In the genomic region with DNA sequence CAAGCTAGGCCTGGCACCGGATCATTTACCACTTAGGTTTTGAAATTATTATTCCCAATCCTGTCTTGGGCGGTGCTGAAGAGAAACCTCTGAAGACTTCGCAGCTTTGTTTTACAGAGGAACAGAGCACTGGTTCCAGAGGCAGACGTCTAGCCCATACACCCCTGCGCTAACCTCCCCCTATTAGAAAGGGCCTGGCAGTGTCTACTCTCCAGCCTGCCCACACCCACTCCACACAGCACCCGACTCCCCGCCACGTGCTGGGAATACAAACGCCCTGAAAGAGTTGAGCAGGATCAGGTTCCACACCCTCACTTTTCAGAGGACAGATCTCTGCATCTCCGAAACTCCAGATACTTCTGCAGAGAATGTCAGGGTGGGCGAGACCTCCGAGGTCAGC, we compare ENCODE assay signal across 18 mouse cellular contexts.
DNase-seq lines count a peak whose midpoint lies in the region; ATAC-seq and TF ChIP-seq lines count a peak whose summit lies in the region.
"Had no signal": no experiment of that assay in that cellular context is flagged by ENCODE, and none has a peak within 500 bp of the region (broad histone marks: within the 10 kb centered on the region; RNA-seq: fewer than 3 reads in every experiment).

No protein-coding gene starts in this region.

- no peak overlapping the region for H3K27ac ChIP-seq in heart, embryonic 11.5 days (ENCODE audit: low read depth, low read length)
- peak overlapping the region; percentile 33; the same call in 1 of the 2 replicates for H3K27ac ChIP-seq in midbrain, embryonic 10.5 days (replicated peaks)
- H3K27ac ChIP-seq in midbrain, postnatal 0 days (ENCODE audit: low read depth, low read length): no peak overlapping the region
- no peak overlapping the region for H3K27ac ChIP-seq in embryonic facial prominence, embryonic 13.5 days
- H3K27ac ChIP-seq in stomach, postnatal 0 days (replicated peaks): no peak overlapping the region
- H3K27ac ChIP-seq: embryonic facial prominence, embryonic 15.5 days; midbrain, embryonic 12.5 days had no signal

- no peaks in the 10 kb centered on the region for H3K36me3 ChIP-seq in heart, embryonic 11.5 days (ENCODE audit: control insufficient read depth, insufficient read depth, low read length)
- no peaks in the 10 kb centered on the region for H3K36me3 ChIP-seq in midbrain, embryonic 10.5 days
- H3K36me3 ChIP-seq in midbrain, postnatal 0 days (ENCODE audit: insufficient read depth, low read length): no peaks in the 10 kb centered on the region
- peaks cover 7% of the 10 kb centered on the region for H3K36me3 ChIP-seq in embryonic facial prominence, embryonic 13.5 days
- no peaks in the 10 kb centered on the region for H3K36me3 ChIP-seq in stomach, postnatal 0 days (ENCODE audit: control insufficient read depth, insufficient read depth, low read length)
- H3K36me3 ChIP-seq: midbrain, embryonic 12.5 days had no signal

- no peaks in the 10 kb centered on the region for H3K27me3 ChIP-seq in heart, embryonic 11.5 days (ENCODE audit: control insufficient read depth, insufficient read depth, low read length)
- H3K27me3 ChIP-seq in midbrain, embryonic 10.5 days (ENCODE audit: low read depth, poor library complexity, severe bottlenecking): no peaks in the 10 kb centered on the region
- no peaks in the 10 kb centered on the region for H3K27me3 ChIP-seq in midbrain, postnatal 0 days (ENCODE audit: insufficient read depth, low read length)
- H3K27me3 ChIP-seq in embryonic facial prominence, embryonic 13.5 days: no peaks in the 10 kb centered on the region
- no peaks in the 10 kb centered on the region for H3K27me3 ChIP-seq in stomach, postnatal 0 days (ENCODE audit: control insufficient read depth, insufficient read depth, low read length)
- H3K27me3 ChIP-seq: CH12.LX; embryonic facial prominence, embryonic 15.5 days; midbrain, embryonic 12.5 days had no signal

- no peak overlapping the region for H3K4me3 ChIP-seq in heart, embryonic 11.5 days (ENCODE audit: low read depth, low read length)
- no peak overlapping the region for H3K4me3 ChIP-seq in midbrain, embryonic 10.5 days
- H3K4me3 ChIP-seq in midbrain, postnatal 0 days (ENCODE audit: low read depth, low read length): no peak overlapping the region
- no peak overlapping the region for H3K4me3 ChIP-seq in embryonic facial prominence, embryonic 13.5 days
- H3K4me3 ChIP-seq in stomach, postnatal 0 days (ENCODE audit: low read depth, low read length): no peak overlapping the region
- H3K4me3 ChIP-seq: embryonic facial prominence, embryonic 15.5 days; midbrain, embryonic 12.5 days had no signal

- H3K4me2 ChIP-seq in heart, embryonic 11.5 days: no peak overlapping the region
- no peak overlapping the region for H3K4me2 ChIP-seq in midbrain, postnatal 0 days (ENCODE audit: low read depth, low read length, poor library complexity, severe bottlenecking)
- H3K4me2 ChIP-seq in embryonic facial prominence, embryonic 13.5 days: no peak overlapping the region
- no peak overlapping the region for H3K4me2 ChIP-seq in stomach, postnatal 0 days (replicated peaks; ENCODE audit: low read depth)
- H3K4me2 ChIP-seq: embryonic facial prominence, embryonic 15.5 days; midbrain, embryonic 12.5 days had no signal

- TF ChIP-seq CTCF in midbrain, postnatal 0 days (IDR thresholded peaks at IDR 0.05): no peak
- TF ChIP-seq CTCF in stomach, postnatal 0 days (IDR thresholded peaks at IDR 0.05; ENCODE audit: low read depth): no peak

- H3K4me1 ChIP-seq in heart, embryonic 11.5 days (ENCODE audit: control insufficient read depth, insufficient read depth, low read length): peaks cover 13% of the 10 kb centered on the region; the same call in 1 of the 2 replicates
- H3K4me1 ChIP-seq in midbrain, embryonic 10.5 days: peaks cover 24% of the 10 kb centered on the region
- no peaks in the 10 kb centered on the region for H3K4me1 ChIP-seq in midbrain, postnatal 0 days (ENCODE audit: insufficient read depth, low read length)
- H3K4me1 ChIP-seq in embryonic facial prominence, embryonic 13.5 days: peaks cover 36% of the 10 kb centered on the region
- no peaks in the 10 kb centered on the region for H3K4me1 ChIP-seq in stomach, postnatal 0 days (replicated peaks; ENCODE audit: control insufficient read depth, insufficient read depth)

- H3K9ac ChIP-seq in heart, embryonic 11.5 days (ENCODE audit: low read depth, low read length): no peak overlapping the region
- no peak overlapping the region for H3K9ac ChIP-seq in midbrain, postnatal 0 days (replicated peaks; ENCODE audit: low read length, poor library complexity, severe bottlenecking)
- no peak overlapping the region for H3K9ac ChIP-seq in embryonic facial prominence, embryonic 13.5 days
- H3K9ac ChIP-seq in stomach, postnatal 0 days (ENCODE audit: low read length): no peak overlapping the region
- H3K9ac ChIP-seq: embryonic facial prominence, embryonic 15.5 days; midbrain, embryonic 12.5 days had no signal

- no peaks in the 10 kb centered on the region for H3K9me3 ChIP-seq in heart, embryonic 11.5 days (replicated peaks; ENCODE audit: control insufficient read depth, low read length)
- no peaks in the 10 kb centered on the region for H3K9me3 ChIP-seq in midbrain, embryonic 10.5 days (replicated peaks)
- H3K9me3 ChIP-seq in midbrain, postnatal 0 days (ENCODE audit: low read length): no peaks in the 10 kb centered on the region
- H3K9me3 ChIP-seq in embryonic facial prominence, embryonic 13.5 days: peaks cover 7% of the 10 kb centered on the region
- H3K9me3 ChIP-seq in stomach, postnatal 0 days (ENCODE audit: control insufficient read depth, low read length): no peaks in the 10 kb centered on the region
- H3K9me3 ChIP-seq: embryonic facial prominence, embryonic 15.5 days; midbrain, embryonic 12.5 days had no signal

- intact Hi-C loops in heart, postnatal 14 days (cut with DNase I): no loop called here

- WGBS in heart, embryonic 11.5 days (ENCODE audit: insufficient replicate concordance): 75% methylated on average over 12 of the region's 12 CpGs
- 87% methylated on average over 12 of the region's 12 CpGs for WGBS in midbrain, embryonic 10.5 days
- 78% methylated on average over 12 of the region's 12 CpGs for WGBS in midbrain, postnatal 0 days
- WGBS in embryonic facial prominence, embryonic 13.5 days: 54% methylated on average over 12 of the region's 12 CpGs
- WGBS in stomach, postnatal 0 days: 55% methylated on average over 12 of the region's 12 CpGs

- DNase-seq in heart, postnatal 14 days: no peak
- DNase-seq in midbrain, embryonic 10.5 days (ENCODE audit: low spot score): no peak
- DNase-seq in midbrain, postnatal 0 days (ENCODE audit: low spot score): no peak
- DNase-seq in stomach, postnatal 0 days (ENCODE audit: low spot score): no peak
- no peak for DNase-seq in cerebellum, adult 8-10 months
- DNase-seq: adrenal gland, postnatal 14 days; cerebellum, adult 18-20 months; gastrocnemius, postnatal 36 days; heart, postnatal 36 days; kidney, postnatal 10 days; layer of hippocampus, adult 9-11 months; retina, postnatal 1 day; thymus, postnatal 14 days had no signal

- TF ChIP-seq EP300 in stomach, postnatal 0 days (optimal IDR thresholded peaks at IDR 0.05): no peak

- 0 out of 2 replicates have a peak, but pooled peaks have one; percentile 19 for ATAC-seq in heart, embryonic 11.5 days (replicated peaks; ENCODE audit: insufficient number of reproducible peaks, low FRiP score, low TSS enrichment)
- ATAC-seq in midbrain, postnatal 0 days (ENCODE audit: low FRiP score): no peak
- ATAC-seq in embryonic facial prominence, embryonic 13.5 days (ENCODE audit: insufficient number of reproducible peaks, insufficient read depth, low FRiP score, low TSS enrichment, low read depth): 0 out of 2 replicates have a peak, but pooled peaks have one; percentile 34
- ATAC-seq in stomach, postnatal 0 days (ENCODE audit: low FRiP score, low TSS enrichment): peak; percentile 59; the same call in 1 of the 2 replicates
